Mouse (Mus musculus) left cerebral cortex, adult 2 months (tissue): ENCODE measurements around the gene Gzmd. TPM values are rescaled to one million over a fixed set of nuclear protein-coding genes. Genes with fewer than 3 reads are reported as not detected.
"Not testable (repeated sequence)": the region's sequence is repeated elsewhere in the genome, so short reads cannot be mapped to it uniquely, and the experiment has no call there.

Experiments
- DNase-seq, 2 experiments: peaks; one replicate each; pipeline ENCODE4 v3.0.0; 2021 to 2022; ENCODE audit warnings: low spot score in 2 of 2, mixed read lengths in 1 of 2; ENCODE audit errors: extremely low spot score in 1 of 2
- H3K27ac ChIP-seq: fragments of 200-600 bp; 2 replicates; pipeline ENCODE4 v1.8.1; 2022
- H3K4me3 ChIP-seq: fragments of 200-600 bp; 2 replicates; pipeline ENCODE4 v1.8.1; 2022
- CTCF ChIP-seq: fragments of 200-600 bp; IDR thresholded peaks from 2 replicates; pipeline ENCODE4 v1.8.1; 2022; ENCODE audit warnings: antibody characterized with exemption, mild to moderate bottlenecking, moderate library complexity
- intact Hi-C: fragments of 180-260 bp; cut with DNase I; formaldehyde crosslinking; loops from one replicate; pipeline ENCODE4 v1.15.1; 2025
- long read RNA-seq, 2 experiments: library from polyadenylated mRNA; stranded (forward); transcript quantifications; one replicate each; pipeline ENCODE4 v2.0.0; 2021; ENCODE audit warnings: borderline mapping rate in 2 of 2
- total RNA-seq, 2 experiments: library from RNA; stranded (reverse); gene quantifications; 2 replicates each; pipeline ENCODE4 v1.2.3; 2021

The Gzmd gene
- total RNA-seq, result not detected
- long read RNA-seq, experiment 1, result 0 reads
- long read RNA-seq, experiment 2, result 0 reads

- DNase-seq, H3K27ac ChIP-seq, H3K4me3 ChIP-seq, intact Hi-C loops: not testable (repeated sequence)
Measured at GRCm38 (mm10) chr14:56132508-56132907, at the start of gene Gzmd. Gene Gzmd (minus strand): TSS chr14:56132608.

- peak in 1 of 2 experiments; percentile 25 for DNase-seq
- peak; percentile 55 for TF ChIP-seq CTCF
Measured at GRCm38 (mm10) chr14:56177651-56178050, 45.2 kb upstream of the Gzmd start.

GRCm38 (mm10) chr14:56174499-56174898 is 42.1 kb upstream of the Gzmd start, which contains the start of gene Gzmn:
Gene Gzmn (minus strand): TSS chr14:56174599.
- Histone ChIP-seq H3K27ac (no peak within 1 kb of the TSS), H3K4me3 (no peak within 1 kb of the TSS)
- no peak for TF ChIP-seq CTCF
- intact Hi-C loops, result no loop called here
- DNase-seq, result no peak

More at GRCm38 (mm10) chr14:56177651-56178050, 45.2 kb upstream of the Gzmd start:
- intact Hi-C loops, H3K27ac ChIP-seq, H3K4me3 ChIP-seq: not testable (repeated sequence)

GRCm38 (mm10) chr14:56173396-56173795 is 41.0 kb upstream of the Gzmd start:
- Histone ChIP-seq H3K4me3 (no peak overlapping the region), H3K27ac (no peak overlapping the region)
- no peak for TF ChIP-seq CTCF
- DNase-seq, result no peak
- intact Hi-C loops, result no loop called here

GRCm38 (mm10) chr14:56172744-56173143 is 40.3 kb upstream of the Gzmd start:
- intact Hi-C loops, result no loop called here
- no peak overlapping the region for H3K27ac ChIP-seq

GRCm38 (mm10) chr14:56168009-56168408 is 35.6 kb upstream of the Gzmd start:
- no peak for TF ChIP-seq CTCF
- Histone ChIP-seq H3K4me3 (no peak overlapping the region), H3K27ac (no peak overlapping the region)
- intact Hi-C loops, result no loop called here
- peak in 1 of 2 experiments; percentile 27 for DNase-seq

More at GRCm38 (mm10) chr14:56172744-56173143, 40.3 kb upstream of the Gzmd start:
- TF ChIP-seq CTCF, result no peak; the same call in 1 of the 2 replicates
- no peak overlapping the region for H3K4me3 ChIP-seq
- DNase-seq, result no peak

GRCm38 (mm10) chr14:56162109-56162508 is 29.7 kb upstream of the Gzmd start:
- H3K27ac ChIP-seq, result no peak overlapping the region
- H3K4me3 ChIP-seq, result no peak overlapping the region
- intact Hi-C loops, result no loop called here
- DNase-seq, result no peak
- TF ChIP-seq CTCF, result no peak

- intact Hi-C loops, DNase-seq: not testable (repeated sequence)
Measured at GRCm38 (mm10) chr14:56159479-56159878, 27.1 kb upstream of the Gzmd start, which contains the start of gene Gzmg. Gene Gzmg (minus strand): TSS chr14:56159579.

GRCm38 (mm10) chr14:56155340-56155739 is 22.9 kb upstream of the Gzmd start:
- DNase-seq, result no peak
- intact Hi-C loops, result no loop called here

More at GRCm38 (mm10) chr14:56159479-56159878, 27.1 kb upstream of the Gzmd start, which contains the start of gene Gzmg:
- H3K27ac ChIP-seq, H3K4me3 ChIP-seq: not testable (repeated sequence)

GRCm38 (mm10) chr14:56133675-56134074 is 1.3 kb upstream of the Gzmd start:
- intact Hi-C loops, result not testable (repeated sequence)

More at GRCm38 (mm10) chr14:56155340-56155739, 22.9 kb upstream of the Gzmd start:
- Histone ChIP-seq H3K27ac (no peak overlapping the region), H3K4me3 (no peak overlapping the region)
- TF ChIP-seq CTCF, result peak; percentile 26

GRCm38 (mm10) chr14:56128341-56128740 is 4.1 kb downstream of the Gzmd start:
- DNase-seq, result no peak
- Histone ChIP-seq H3K4me3 (no peak overlapping the region), H3K27ac (no peak overlapping the region)
- intact Hi-C loops, result no loop called here
- peak; percentile 19 for TF ChIP-seq CTCF

More at GRCm38 (mm10) chr14:56133675-56134074, 1.3 kb upstream of the Gzmd start:
- H3K4me3 ChIP-seq, H3K27ac ChIP-seq, DNase-seq: not testable (repeated sequence)

GRCm38 (mm10) chr14:56123516-56123915 is 8.9 kb downstream of the Gzmd start:
- no peak for DNase-seq
- Histone ChIP-seq H3K27ac (no peak overlapping the region), H3K4me3 (no peak overlapping the region)
- intact Hi-C loops, result no loop called here
- TF ChIP-seq CTCF, result no peak

GRCm38 (mm10) chr14:56120525-56120924 is 11.9 kb downstream of the Gzmd start, which contains the start of gene Gzme:
Gene Gzme (minus strand): TSS chr14:56120625.
- no peak for TF ChIP-seq CTCF
- no peak for DNase-seq
- intact Hi-C loops, result no loop called here
- no peak within 1 kb of the TSS for H3K27ac ChIP-seq
- H3K4me3 ChIP-seq, result no peak within 1 kb of the TSS

- H3K27ac ChIP-seq, DNase-seq, intact Hi-C loops: not testable (repeated sequence)
Measured at GRCm38 (mm10) chr14:56115531-56116310, 16.7 kb downstream of the Gzmd start.

More at GRCm38 (mm10) chr14:56115531-56116310, 16.7 kb downstream of the Gzmd start:
- H3K4me3 ChIP-seq, result not testable (repeated sequence)
